Mouse (Mus musculus) adipocyte (in vitro differentiated cells): ENCODE data around the gene Atp2b2.

Experiments
- DNase-seq: peaks from one replicate; pipeline ENCODE4 v3.0.0-alpha.2; 2016; ENCODE audit warnings: low spot score

The Atp2b2 gene

GRCm38 (mm10) chr6:113941324-113941723 is 101.1 kb downstream of the Atp2b2 start:
- DNase-seq: no peak

GRCm38 (mm10) chr6:113939442-113939841 is 103.0 kb downstream of the Atp2b2 start:
- DNase-seq: no peak

GRCm38 (mm10) chr6:113936811-113937508 is 105.5 kb downstream of the Atp2b2 start:
- DNase-seq: no peak

- no peak for DNase-seq
Measured at GRCm38 (mm10) chr6:113936111-113936510, 106.3 kb downstream of the Atp2b2 start.

GRCm38 (mm10) chr6:113934692-113935091 is 107.7 kb downstream of the Atp2b2 start:
- DNase-seq: no peak

GRCm38 (mm10) chr6:113933261-113934151 is 108.9 kb downstream of the Atp2b2 start:
- DNase-seq: no peak

- no peak for DNase-seq
Measured at GRCm38 (mm10) chr6:113929191-113929875, 113.1 kb downstream of the Atp2b2 start.

- no peak for DNase-seq
Measured at GRCm38 (mm10) chr6:113923249-113923648, 119.2 kb downstream of the Atp2b2 start.

GRCm38 (mm10) chr6:113920466-113920865 is 121.9 kb downstream of the Atp2b2 start:
- no peak for DNase-seq

GRCm38 (mm10) chr6:113912753-113913152 is 129.7 kb downstream of the Atp2b2 start:
- DNase-seq: no peak

- DNase-seq: no peak
Measured at GRCm38 (mm10) chr6:113911094-113911493, 131.3 kb downstream of the Atp2b2 start.

GRCm38 (mm10) chr6:113910411-113911055 is 131.9 kb downstream of the Atp2b2 start:
- DNase-seq: no peak

- DNase-seq: no peak
Measured at GRCm38 (mm10) chr6:113909836-113910235, 132.6 kb downstream of the Atp2b2 start.

GRCm38 (mm10) chr6:113908066-113908465 is 134.3 kb downstream of the Atp2b2 start:
- DNase-seq: no peak

- no peak for DNase-seq
Measured at GRCm38 (mm10) chr6:113904406-113904805, 138.0 kb downstream of the Atp2b2 start.

GRCm38 (mm10) chr6:113896023-113896422 is 146.4 kb downstream of the Atp2b2 start:
- no peak for DNase-seq

- DNase-seq: no peak
Measured at GRCm38 (mm10) chr6:113894008-113894407, 148.4 kb downstream of the Atp2b2 start.

GRCm38 (mm10) chr6:113892091-113892674 is 150.2 kb downstream of the Atp2b2 start:
- no peak for DNase-seq

GRCm38 (mm10) chr6:113891225-113891967 is 151.0 kb downstream of the Atp2b2 start:
- no peak for DNase-seq

- DNase-seq: no peak
Measured at GRCm38 (mm10) chr6:113890858-113891213, 151.6 kb downstream of the Atp2b2 start.
